Mouse (Mus musculus) leukemia stem cell, adult 10-12 weeks (primary cell): ENCODE results near the gene Mup10. TPM values are rescaled to one million over a fixed set of nuclear protein-coding genes. Genes with fewer than 3 reads are reported as not detected.

ENCODE experiments used
- polyA plus RNA-seq: library from polyadenylated mRNA; stranded (reverse); fragments of >175 nt; gene quantifications from 2 replicates; pipeline ENCODE4 v1.2.3, GENCODE M21; 2012; ENCODE audit warnings: low replicate concordance

The Mup10 gene
- polyA plus RNA-seq, result not detected in 2 replicates

DNA sequence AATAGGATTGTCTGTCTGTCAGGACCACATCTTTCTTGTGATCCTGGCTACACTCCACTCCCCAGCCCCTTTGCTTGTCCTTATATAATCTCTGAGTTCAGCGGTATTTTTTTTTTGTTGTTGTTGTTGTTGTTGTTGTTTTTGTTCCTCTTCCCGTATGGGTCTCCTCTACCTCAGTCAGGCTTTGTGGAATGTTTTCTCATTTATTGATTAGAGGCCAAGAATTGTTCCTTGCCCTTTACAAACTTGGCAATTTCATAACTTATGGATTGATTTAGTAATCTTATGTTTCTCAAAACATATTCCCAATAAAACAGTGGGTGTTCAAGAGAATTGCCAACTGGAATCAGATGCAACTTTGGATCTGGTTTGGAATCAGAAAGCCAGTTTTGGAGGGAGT is at the start of gene Mup10:
Gene Mup10 (minus strand): TSS at position 101 of the 400 bp plus-strand sequence.

Other genes with a start within 250 kb of the Mup10 start
- not detected in 2 replicates for gene Mup9, start 160.2 kb downstream of the Mup10 start, polyA plus RNA-seq
- gene Mup1, start 80.2 kb downstream of the Mup10 start, polyA plus RNA-seq, result not detected in 2 replicates
- not detected in 2 replicates for gene Mup11, start 80.2 kb upstream of the Mup10 start, polyA plus RNA-seq
- gene Mup12, start 159.1 kb upstream of the Mup10 start, polyA plus RNA-seq, result not detected in 2 replicates
- not detected in 2 replicates for gene Mup22, start 239.3 kb upstream of the Mup10 start, polyA plus RNA-seq